Mouse (Mus musculus): ENCODE measurements at regions not wholly inside any gene's neighbourhood (a gene's known extent, or its start where the extent isn't known, plus 50 kb on each side); places are given as distances from the start of the nearest gene placed in this dataset.

DNA sequence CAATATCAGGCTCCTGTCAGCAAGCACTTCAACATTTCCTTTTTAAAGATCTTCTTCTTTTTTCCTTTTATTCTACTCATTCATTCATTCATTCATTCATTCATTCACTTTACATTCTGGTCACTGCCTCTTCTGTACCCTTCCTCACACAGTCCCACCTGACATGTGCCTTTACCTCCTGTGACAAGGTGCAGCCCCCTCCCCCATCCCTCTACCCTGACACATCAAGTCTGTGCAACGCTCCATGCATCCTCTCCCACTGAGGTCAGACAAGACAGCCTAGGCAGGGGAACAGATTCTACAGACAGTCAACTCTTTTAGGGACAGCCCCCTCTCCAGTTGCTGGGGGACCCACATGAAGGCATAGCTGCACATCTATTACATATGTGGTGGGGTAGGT lies 380.5 kb downstream of the Tmem161b start:
- TF ChIP-seq CTCF (IDR thresholded peaks at IDR 0.05; ENCODE audit: low read depth, low read length) (no peak), GATA2 (IDR thresholded peaks at IDR 0.05; ENCODE audit: borderline replicate concordance, low read depth, low read length) (no peak)
